Mouse (Mus musculus) brain, adult 2 months (tissue): ENCODE measurements around the gene Fignl2.
"Not testable (repeated sequence)": the region's sequence is repeated elsewhere in the genome, so short reads cannot be mapped to it uniquely, and the experiment has no call there.

ENCODE experiments used
- DNase-seq: peaks from one replicate; pipeline ENCODE4 v3.0.0; 2011; ENCODE audit warnings: low read depth, low spot score

Gene Fignl2

GRCm38 (mm10) chr15:101077813-101078730, at the start of gene Fignl2:
Gene Fignl2 (minus strand): TSS chr15:101078567.
- no peak for DNase-seq

DNA sequence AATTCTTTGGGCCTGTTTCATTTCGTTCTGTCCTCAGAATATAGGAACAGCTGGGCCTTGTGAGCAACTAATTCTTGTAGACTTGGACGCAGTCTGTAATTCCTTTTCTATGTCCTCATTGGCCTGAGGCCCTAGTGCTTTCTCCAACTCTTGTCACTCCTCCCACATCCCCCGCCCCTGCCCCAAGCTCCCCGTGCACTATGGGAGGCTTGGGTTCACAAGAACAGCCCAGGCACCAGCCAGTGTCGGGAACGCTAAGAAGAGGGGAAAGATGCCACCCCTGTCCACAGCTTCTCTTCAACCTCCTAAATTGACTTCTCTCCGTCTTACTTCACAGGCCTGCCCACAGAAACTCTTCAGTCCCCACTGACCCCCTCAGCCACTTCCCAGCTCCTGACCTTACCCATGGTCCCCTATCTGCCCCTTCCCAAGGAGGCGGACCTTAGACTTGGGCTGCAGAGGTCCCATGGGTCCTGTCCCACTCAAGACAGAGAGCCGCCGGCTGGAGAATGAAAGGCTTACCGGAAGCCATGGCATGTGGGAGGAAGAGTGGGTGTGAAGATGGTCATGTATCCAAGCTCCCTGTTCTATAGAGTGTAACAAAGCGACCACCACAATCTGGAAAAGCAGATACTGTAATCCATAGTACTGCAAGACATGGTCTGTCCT, 48.6 kb upstream of the Fignl2 start:
- DNase-seq = no peak

DNA sequence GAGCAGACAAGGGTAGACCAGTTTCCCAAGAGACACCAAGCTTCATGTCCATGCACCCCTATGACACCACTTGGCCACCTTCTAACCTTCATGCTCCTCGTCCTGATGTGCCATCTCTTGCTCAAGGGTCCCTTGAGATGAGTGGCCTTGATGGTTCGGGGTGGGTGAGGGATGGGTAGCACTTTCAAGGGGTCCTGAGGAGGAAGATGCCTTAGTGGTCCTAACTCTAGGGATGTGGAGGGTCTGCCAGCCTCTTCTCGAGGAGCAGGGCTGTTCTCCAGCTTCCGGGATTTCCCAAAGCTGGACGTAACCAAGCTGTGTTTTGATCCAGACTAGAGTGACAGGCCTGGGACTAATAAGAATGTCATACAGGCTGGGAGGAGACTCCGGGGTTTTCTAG, 47.2 kb upstream of the Fignl2 start:
- no peak for DNase-seq

GRCm38 (mm10) chr15:101123202-101123601, 44.8 kb upstream of the Fignl2 start:
- no peak for DNase-seq

DNA sequence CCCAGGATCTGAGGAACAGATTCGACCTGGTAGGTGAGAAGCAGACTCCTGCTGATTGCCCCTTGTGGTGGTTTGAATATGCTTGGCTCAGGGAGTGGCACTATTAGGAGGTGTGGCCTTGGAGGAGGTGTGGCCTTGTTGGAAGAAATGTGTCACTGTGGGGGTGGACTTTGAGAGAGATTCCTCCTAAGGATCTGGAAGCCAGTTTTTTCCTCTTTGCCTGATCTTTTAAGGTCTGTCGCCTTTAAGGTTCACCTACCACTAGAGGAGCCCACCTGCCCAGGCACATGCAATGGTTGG, 43.9 kb upstream of the Fignl2 start:
- DNase-seq = peak; percentile 32

DNA sequence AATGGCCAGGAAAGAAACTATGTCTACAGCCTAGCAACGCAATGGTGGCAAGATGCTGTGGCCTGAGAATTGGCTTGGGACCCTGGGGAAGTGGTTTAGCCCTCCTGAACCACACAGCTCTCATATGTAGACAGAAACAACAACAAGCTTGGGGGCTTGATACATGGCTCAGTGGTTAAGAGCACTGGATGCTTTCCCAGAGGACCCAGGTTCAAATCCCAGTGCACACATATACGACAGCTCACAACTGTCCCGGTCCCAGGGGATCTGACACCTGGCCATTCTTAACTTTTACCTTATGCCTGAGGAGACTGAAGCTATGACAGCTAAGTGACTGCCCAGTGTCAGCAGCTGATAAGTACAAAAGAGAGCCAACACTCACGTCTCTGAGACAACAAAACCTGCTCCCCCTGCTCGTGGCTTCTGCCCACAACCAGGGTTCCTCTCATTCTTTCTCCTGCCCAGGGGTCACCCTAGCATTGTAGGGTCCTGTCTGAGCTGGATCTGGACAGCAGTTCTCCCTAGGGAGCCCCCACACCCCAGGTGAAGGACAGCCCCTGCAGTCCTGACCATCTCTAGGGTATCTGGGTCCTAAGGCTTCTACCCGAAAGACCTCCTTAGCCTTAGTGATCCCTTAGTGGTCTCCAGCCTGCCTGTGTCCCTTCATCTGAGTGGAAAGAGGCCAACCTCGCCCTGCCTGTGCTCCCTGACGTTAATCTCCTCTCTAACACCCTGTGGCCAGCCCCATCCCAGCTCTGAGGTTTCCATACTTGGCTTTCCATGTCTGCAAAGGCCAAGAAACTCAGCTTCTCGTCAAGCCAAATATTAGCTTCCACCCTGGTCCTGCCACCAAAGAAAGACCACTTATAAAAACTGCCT, 43.3 kb upstream of the Fignl2 start:
- no peak for DNase-seq

DNA sequence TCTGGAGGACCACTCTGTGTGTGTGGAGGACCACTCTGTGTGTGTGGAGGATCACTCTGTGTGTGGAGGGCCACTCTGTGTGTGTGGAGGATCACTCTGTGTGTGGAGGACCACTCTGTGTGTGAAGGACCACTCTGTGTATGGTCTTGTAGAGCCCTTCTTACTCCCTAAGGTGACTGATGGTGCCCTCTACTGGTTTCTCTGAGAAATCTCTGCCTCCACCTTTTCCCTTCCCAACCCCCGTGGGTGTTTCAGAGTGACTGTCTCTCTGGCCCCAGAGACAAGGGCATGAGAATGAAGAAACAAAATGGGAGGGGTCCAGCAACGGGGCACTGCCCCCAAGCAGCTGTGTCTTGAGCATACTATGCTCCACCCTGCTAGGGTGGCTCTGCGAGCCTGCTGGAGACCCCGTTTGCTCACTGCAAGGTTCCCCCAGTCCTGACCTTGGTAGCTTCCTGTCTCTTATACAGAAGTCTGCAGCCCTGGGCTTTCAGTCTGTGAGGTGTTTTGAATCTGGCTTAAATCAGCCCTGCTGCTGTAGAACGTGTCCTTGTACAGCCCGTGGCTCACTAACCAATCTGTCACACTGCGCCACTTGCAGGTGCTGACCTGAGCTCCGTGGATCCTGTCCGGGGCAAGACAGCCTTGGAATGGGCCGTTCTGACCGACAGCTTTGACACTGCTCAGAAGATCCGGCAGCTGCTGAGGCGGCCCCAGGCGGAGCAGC, 40.2 kb upstream of the Fignl2 start:
- DNase-seq = peak; percentile 40

GRCm38 (mm10) chr15:101115511-101116110, 37.2 kb upstream of the Fignl2 start, which contains the start of gene Ankrd33:
Gene Ankrd33 (plus strand): TSS chr15:101115755.
- DNase-seq = no peak

DNA sequence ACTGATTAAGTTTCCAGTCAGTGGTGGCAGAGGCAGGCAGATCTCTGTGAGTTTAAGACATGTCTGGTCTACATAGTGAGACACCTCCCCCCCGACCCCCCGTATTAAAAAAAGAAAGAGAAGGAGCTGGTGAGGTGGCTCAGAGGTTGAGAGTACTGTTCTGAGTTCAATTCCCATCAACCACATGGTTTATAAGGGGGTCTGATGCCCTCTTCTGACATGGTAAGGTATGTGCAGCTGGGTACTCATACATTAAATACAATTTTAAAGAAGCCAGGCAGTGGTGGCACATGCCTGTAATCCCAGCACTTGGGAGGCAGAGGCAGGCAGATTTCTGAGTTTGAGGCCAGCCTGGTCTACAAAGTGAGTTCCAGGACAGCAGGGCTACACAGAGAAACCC, 35.4 kb upstream of the Fignl2 start:
- not testable (repeated sequence) for DNase-seq

- DNase-seq = peak; percentile 43
These were observed 34.8 kb upstream of the Fignl2 start for GRCm38 (mm10) chr15:101113176-101113575.

GRCm38 (mm10) chr15:101107906-101108671, 29.7 kb upstream of the Fignl2 start:
- DNase-seq = peak; percentile 13

- peak; percentile 42 for DNase-seq
These were observed 27.6 kb upstream of the Fignl2 start for GRCm38 (mm10) chr15:101106011-101106410.

DNA sequence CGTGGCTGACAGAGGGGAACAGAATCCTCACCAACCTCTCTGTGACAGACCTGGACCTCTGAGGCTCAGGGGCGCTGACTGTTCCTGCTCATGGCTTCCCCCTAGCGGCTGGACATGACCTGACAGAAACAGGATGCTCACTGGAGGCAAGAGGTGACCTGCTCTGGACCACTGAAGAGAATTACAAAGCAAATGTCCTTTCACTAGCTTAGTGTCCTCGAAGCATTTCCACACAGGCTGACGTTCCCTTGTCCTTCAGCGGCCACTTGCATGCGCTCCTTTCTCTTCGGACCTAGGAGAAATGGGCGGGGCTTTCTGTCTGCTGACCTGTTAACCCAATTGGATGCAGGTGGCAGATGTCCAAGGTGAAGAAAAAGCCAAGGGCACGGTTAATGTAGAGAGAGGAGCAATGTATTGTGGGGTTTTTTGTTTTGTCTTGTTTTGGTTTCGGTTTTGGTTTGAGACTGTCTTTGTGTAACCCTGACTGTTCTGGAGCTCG, 27.2 kb upstream of the Fignl2 start:
- peak; percentile 72 for DNase-seq

DNA sequence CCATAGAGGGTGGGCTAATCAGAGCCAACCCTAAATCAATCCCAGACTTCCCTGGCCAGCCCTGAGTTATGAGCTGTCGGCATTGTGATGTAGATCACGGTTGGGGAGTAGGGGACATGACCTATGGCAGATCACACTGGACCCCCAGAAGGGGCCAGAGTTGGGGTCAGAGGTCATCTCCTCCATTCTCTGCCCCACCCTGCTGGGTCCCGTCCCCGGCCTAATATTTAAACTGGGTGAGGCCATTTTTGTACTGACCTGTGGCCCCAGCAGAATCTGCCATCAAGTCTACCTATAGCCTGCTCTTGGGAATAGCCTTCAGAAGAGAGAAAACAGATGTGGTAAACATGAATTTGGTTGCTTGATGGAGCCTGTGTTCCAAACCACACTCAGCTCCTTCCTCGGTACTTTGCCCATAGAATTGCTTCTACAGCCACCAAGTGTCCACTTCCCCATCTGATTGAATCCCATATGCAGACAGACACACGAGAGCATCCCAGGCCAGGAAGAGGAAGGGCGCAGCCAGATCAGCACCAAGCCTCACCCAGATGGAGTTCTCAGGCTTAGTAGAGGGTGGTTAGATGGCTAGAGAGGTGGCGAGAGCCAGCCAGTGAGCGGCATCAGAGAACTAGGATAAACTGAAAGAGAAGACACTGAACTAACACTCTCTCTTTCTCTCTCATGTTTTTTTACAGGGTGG, 25.4 kb upstream of the Fignl2 start:
- DNase-seq = no peak

- no peak for DNase-seq
These were observed 22.6 kb upstream of the Fignl2 start for GRCm38 (mm10) chr15:101100996-101101395.

GRCm38 (mm10) chr15:101097985-101098651, 19.8 kb upstream of the Fignl2 start:
- peak; percentile 8 for DNase-seq

DNA sequence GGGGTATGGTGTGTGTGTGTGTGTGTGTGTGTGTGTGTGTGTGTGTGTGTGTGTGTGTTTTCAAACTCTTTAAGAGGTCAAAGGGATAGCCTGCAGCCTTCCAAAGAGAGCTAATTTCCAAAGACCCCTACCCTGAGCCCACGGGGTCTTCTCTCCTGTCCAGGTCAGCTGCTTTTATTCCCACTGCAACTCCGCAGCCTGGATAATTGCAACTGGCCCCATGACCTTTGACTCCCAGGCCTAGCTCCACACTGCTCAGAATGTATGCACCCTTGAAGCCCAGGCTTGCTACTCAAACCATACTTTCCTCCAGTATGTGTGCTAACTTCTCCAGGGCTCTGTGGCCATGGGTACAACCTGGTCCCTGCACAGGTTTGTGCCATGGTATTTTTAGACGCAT, 17.0 kb upstream of the Fignl2 start:
- no peak for DNase-seq

- DNase-seq = no peak
These were observed 16.6 kb upstream of the Fignl2 start for GRCm38 (mm10) chr15:101094979-101095378.

DNA sequence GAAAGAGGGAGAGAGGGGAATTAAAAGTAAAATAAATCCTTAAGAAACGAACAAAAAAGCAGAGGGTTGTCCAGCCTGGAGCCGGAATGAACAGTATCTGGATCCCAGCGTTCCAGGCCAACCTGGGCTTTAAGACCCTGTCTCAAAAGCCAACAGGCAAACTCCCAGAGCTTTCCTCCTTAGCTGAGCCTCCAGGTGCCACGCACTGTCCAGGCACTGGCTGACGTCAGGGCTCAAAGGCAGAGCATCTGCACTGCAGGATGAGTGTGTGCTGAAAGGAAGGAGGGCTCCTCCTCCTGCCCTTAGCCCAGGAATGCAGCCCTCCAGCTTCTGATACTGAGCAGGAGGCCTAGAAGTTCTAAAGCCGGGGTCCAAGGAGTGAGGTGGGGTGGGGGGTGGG, 15.6 kb upstream of the Fignl2 start:
- DNase-seq = no peak
